12 mouse cellular contexts compared by ENCODE assay signal in the genomic region with DNA sequence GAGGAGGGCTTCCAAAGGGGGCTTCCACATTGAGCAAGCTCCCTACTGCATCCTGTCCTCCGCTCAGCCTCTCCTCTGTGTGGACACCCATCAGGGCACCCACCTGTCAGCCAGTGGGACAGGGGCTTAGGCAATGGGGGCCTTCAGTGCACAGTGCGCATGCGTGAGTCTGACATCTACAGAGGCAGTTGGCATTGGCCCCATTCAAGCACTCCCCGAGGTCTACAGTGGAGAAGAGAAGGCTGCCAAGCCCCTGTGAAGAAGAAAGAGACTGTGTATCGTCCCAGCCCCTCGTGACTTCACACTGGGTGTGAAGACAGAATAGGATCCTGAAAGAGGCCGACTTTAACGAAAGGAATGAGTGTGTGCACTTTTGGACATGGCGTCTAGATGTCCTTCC. TPM values are rescaled to one million over a fixed set of nuclear protein-coding genes. Genes with fewer than 3 reads are reported as not detected.
DNase-seq lines count a peak whose midpoint lies in the region; ATAC-seq lines count a peak whose summit lies in the region.
"Had no signal": no experiment of that assay in that cellular context is flagged by ENCODE, and none has a peak within 500 bp of the region (broad histone marks: within the 10 kb centered on the region; RNA-seq: fewer than 3 reads in every experiment).

No protein-coding gene starts in this region.

- peak overlapping the region; percentile 83 for H3K27ac ChIP-seq in heart, embryonic 13.5 days (replicated peaks)
- H3K27ac ChIP-seq in brown adipose tissue, adult 24 weeks (replicated peaks; ENCODE audit: low read depth, low read length) = peak overlapping the region; percentile 33; the same call in 1 of the 2 replicates
- no peak overlapping the region for H3K27ac ChIP-seq in liver, embryonic 11.5 days (ENCODE audit: low read depth, low read length)
- no peak overlapping the region for H3K27ac ChIP-seq in midbrain, embryonic 15.5 days
- H3K27ac ChIP-seq: liver, embryonic 14.5 days; midbrain, embryonic 13.5 days had no signal

- 81% methylated on average over 9 of the region's 9 CpGs for WGBS in heart, embryonic 13.5 days
- 86% methylated on average over 9 of the region's 9 CpGs for WGBS in liver, embryonic 11.5 days
- WGBS in midbrain, embryonic 15.5 days = 86% methylated on average over 9 of the region's 9 CpGs

- no peak for ATAC-seq in heart, embryonic 13.5 days (ENCODE audit: extremely low read depth, insufficient number of reproducible peaks, low FRiP score, low TSS enrichment)
- ATAC-seq in liver, embryonic 11.5 days (replicated peaks; ENCODE audit: low FRiP score) = no peak
- no peak for ATAC-seq in midbrain, embryonic 15.5 days (replicated peaks)
- ATAC-seq: CD4-positive, CD25-positive, alpha-beta regulatory T cell, adult 4 months; midbrain, embryonic 13.5 days had no signal

- no peaks in the 10 kb centered on the region for H3K36me3 ChIP-seq in heart, embryonic 13.5 days
- no peaks in the 10 kb centered on the region for H3K36me3 ChIP-seq in liver, embryonic 11.5 days (ENCODE audit: control insufficient read depth, insufficient read depth, low read length)
- no peaks in the 10 kb centered on the region for H3K36me3 ChIP-seq in midbrain, embryonic 15.5 days (replicated peaks)
- H3K36me3 ChIP-seq: embryonic facial prominence, embryonic 12.5 days; midbrain, embryonic 13.5 days had no signal

- no peak overlapping the region for H3K9ac ChIP-seq in heart, embryonic 13.5 days
- no peak overlapping the region for H3K9ac ChIP-seq in liver, embryonic 11.5 days (ENCODE audit: low read depth, low read length)
- no peak overlapping the region for H3K9ac ChIP-seq in midbrain, embryonic 15.5 days
- H3K9ac ChIP-seq: embryonic facial prominence, embryonic 12.5 days; liver, embryonic 14.5 days; midbrain, embryonic 13.5 days had no signal

- H3K4me2 ChIP-seq in heart, embryonic 13.5 days = no peak overlapping the region
- no peak overlapping the region for H3K4me2 ChIP-seq in liver, embryonic 11.5 days
- no peak overlapping the region for H3K4me2 ChIP-seq in midbrain, embryonic 15.5 days
- H3K4me2 ChIP-seq: embryonic facial prominence, embryonic 12.5 days; midbrain, embryonic 13.5 days had no signal

- intact Hi-C loops in heart, postnatal 25 days (cut with DNase I) = loop anchor here (5.0 kb wide), 1 partner anchor 53 kb away; a partner anchor contains a TSS
- intact Hi-C loops in left cerebral cortex, postnatal 4 days (cut with DNase I) = no loop called here

- H3K27me3 ChIP-seq in heart, embryonic 13.5 days (replicated peaks) = no peaks in the 10 kb centered on the region
- no peaks in the 10 kb centered on the region for H3K27me3 ChIP-seq in liver, embryonic 11.5 days (replicated peaks; ENCODE audit: control insufficient read depth, insufficient read depth, low read length)
- no peaks in the 10 kb centered on the region for H3K27me3 ChIP-seq in midbrain, embryonic 15.5 days (replicated peaks)
- H3K27me3 ChIP-seq: embryonic facial prominence, embryonic 12.5 days; midbrain, embryonic 13.5 days had no signal

- DNase-seq in heart, postnatal 25 days (ENCODE audit: low spot score) = no peak
- DNase-seq in left cerebral cortex, postnatal 4 days = peak; percentile 70
- no peak for DNase-seq in left cerebral cortex, adult 8-10 months (ENCODE audit: low spot score in 2 of 2)
- DNase-seq in layer of hippocampus, adult 9-11 months = peak; percentile 50
- no peak for DNase-seq in liver, embryonic 11.5 days (ENCODE audit: low spot score)

- no peaks in the 10 kb centered on the region for H3K9me3 ChIP-seq in heart, embryonic 13.5 days
- no peaks in the 10 kb centered on the region for H3K9me3 ChIP-seq in liver, embryonic 11.5 days (ENCODE audit: control insufficient read depth, low read length)
- H3K9me3 ChIP-seq in midbrain, embryonic 15.5 days = no peaks in the 10 kb centered on the region
- H3K9me3 ChIP-seq: embryonic facial prominence, embryonic 12.5 days; midbrain, embryonic 13.5 days had no signal

- peaks cover 46% of the 10 kb centered on the region for H3K4me1 ChIP-seq in heart, embryonic 13.5 days
- peaks cover 13% of the 10 kb centered on the region; the same call in 1 of the 2 replicates for H3K4me1 ChIP-seq in brown adipose tissue, adult 24 weeks (ENCODE audit: control insufficient read depth, insufficient read depth, insufficient read length, low read length)
- H3K4me1 ChIP-seq in liver, embryonic 11.5 days (replicated peaks; ENCODE audit: control insufficient read depth, insufficient read depth, low read length) = no peaks in the 10 kb centered on the region; the same call in 1 of the 2 replicates
- H3K4me1 ChIP-seq in midbrain, embryonic 15.5 days = no peaks in the 10 kb centered on the region

- H3K4me3 ChIP-seq in heart, embryonic 13.5 days = no peak overlapping the region
- no peak overlapping the region for H3K4me3 ChIP-seq in brown adipose tissue, adult 24 weeks (ENCODE audit: insufficient read depth, low read depth, low read length)
- no peak overlapping the region for H3K4me3 ChIP-seq in liver, embryonic 11.5 days (ENCODE audit: low read depth, low read length)
- no peak overlapping the region for H3K4me3 ChIP-seq in midbrain, embryonic 15.5 days
- H3K4me3 ChIP-seq: embryonic facial prominence, embryonic 12.5 days; midbrain, embryonic 13.5 days had no signal

RNA-seq across cellular contexts. Expression of a gene that starts 54.7 kb away (rescaled TPM):
- polyA plus RNA-seq in heart, embryonic 13.5 days (2015; fragmentation: Nextera tagmentation; extraction: Ambion mirVana) = 58.9 and 60.2 TPM in 2 replicates
- total RNA-seq in heart, postnatal 25 days (2021) = 10 to 100 TPM; 32.8 to 36.6 TPM
- 10 to 100 TPM; 98.3 to 99.8 TPM for total RNA-seq in left cerebral cortex, postnatal 4 days (2021)
- 100 to 1,000 TPM; 101 to 106 (median 102) TPM for total RNA-seq in left cerebral cortex, adult 8-10 months (2022)
- polyA plus RNA-seq in brown adipose tissue, adult 24 weeks (2012; ENCODE audit: insufficient read depth, insufficient read length, missing spikeins) = 177 and 294 TPM in 2 replicates
- 77.1 and 85.4 TPM in 2 replicates for polyA plus RNA-seq in liver, embryonic 11.5 days (2014; fragmentation: Nextera tagmentation; extraction: Ambion mirVana)
- 109 and 116 TPM in 2 replicates for polyA plus RNA-seq in midbrain, embryonic 15.5 days (2015; fragmentation: Nextera tagmentation; extraction: Ambion mirVana)

Comparison
In these comparisons a context has a peak if more than half of its experiments do, and no peak if none do; other contexts are left out.
1. DNase-seq: peak in left cerebral cortex, postnatal 4 days (single experiment) and layer of hippocampus, adult 9-11 months (single experiment); none in heart, postnatal 25 days (single experiment), left cerebral cortex, adult 8-10 months (0 of 2) and liver, embryonic 11.5 days (single experiment).
2. H3K27ac ChIP-seq: peak in heart, embryonic 13.5 days (single experiment) and brown adipose tissue, adult 24 weeks (single experiment); none in liver, embryonic 11.5 days (single experiment) and midbrain, embryonic 15.5 days (single experiment).